14 mouse cellular contexts compared by ENCODE assay signal in the genomic region with DNA sequence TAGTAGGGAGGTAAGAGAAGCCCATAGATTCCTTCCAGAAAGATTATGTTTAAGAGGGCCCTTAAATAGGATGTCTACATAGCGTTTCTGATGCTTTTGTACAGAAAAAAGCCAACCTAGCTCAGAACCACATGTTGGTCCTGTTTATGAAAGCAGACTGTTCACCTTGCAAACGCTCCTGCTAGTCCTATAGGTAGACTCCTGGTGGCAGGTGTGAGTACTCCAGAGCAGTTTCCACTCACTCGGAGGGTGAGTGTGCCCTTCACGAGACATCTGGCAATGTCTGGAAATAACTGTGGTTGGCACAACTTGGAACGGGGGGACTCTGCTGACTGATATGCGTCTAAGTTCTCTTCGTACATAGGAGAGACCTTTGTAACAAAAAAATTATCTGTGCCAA. TPM values are rescaled to one million over a fixed set of nuclear protein-coding genes. Genes with fewer than 3 reads are reported as not detected.
DNase-seq lines count a peak whose midpoint lies in the region; ATAC-seq and TF ChIP-seq lines count a peak whose summit lies in the region.
"Had no signal": no experiment of that assay in that cellular context is flagged by ENCODE, and none has a peak within 500 bp of the region (broad histone marks: within the 10 kb centered on the region; RNA-seq: fewer than 3 reads in every experiment).

No protein-coding gene starts in this region.

- peak; percentile 16; the same call in 1 of the 2 replicates for TF ChIP-seq CTCF in heart, postnatal 0 days (IDR thresholded peaks at IDR 0.05; ENCODE audit: low read depth)
- TF ChIP-seq CTCF in small intestine, adult 2 months (IDR thresholded peaks at IDR 0.05; ENCODE audit: extremely low read depth, insufficient read length, insufficient replicate concordance, low read depth, low read length), result no peak

- peaks cover 47% of the 10 kb centered on the region for H3K36me3 ChIP-seq in embryonic facial prominence, embryonic 15.5 days
- peaks cover 81% of the 10 kb centered on the region for H3K36me3 ChIP-seq in embryonic facial prominence, embryonic 10.5 days (replicated peaks)
- peaks cover 25% of the 10 kb centered on the region for H3K36me3 ChIP-seq in heart, embryonic 16.5 days (ENCODE audit: control insufficient read depth, insufficient read depth)
- H3K36me3 ChIP-seq in heart, postnatal 0 days (replicated peaks; ENCODE audit: control insufficient read depth, insufficient read depth, low read length), result peaks cover 48% of the 10 kb centered on the region
- H3K36me3 ChIP-seq in small intestine, adult 2 months (ENCODE audit: control insufficient read depth, insufficient read depth, low read length), result peaks cover 25% of the 10 kb centered on the region

- H3K4me3 ChIP-seq in embryonic facial prominence, embryonic 15.5 days (replicated peaks), result no peak overlapping the region
- no peak overlapping the region for H3K4me3 ChIP-seq in embryonic facial prominence, embryonic 10.5 days
- H3K4me3 ChIP-seq in heart, embryonic 16.5 days (ENCODE audit: low read length), result no peak overlapping the region
- no peak overlapping the region for H3K4me3 ChIP-seq in heart, postnatal 0 days (ENCODE audit: low read depth, low read length)
- no peak overlapping the region for H3K4me3 ChIP-seq in small intestine, adult 2 months (ENCODE audit: low read depth, low read length)
- H3K4me3 ChIP-seq: forebrain, embryonic 15.5 days had no signal

- no peak for ATAC-seq in embryonic facial prominence, embryonic 15.5 days (ENCODE audit: insufficient number of reproducible peaks, low FRiP score, low TSS enrichment, low read depth)
- ATAC-seq in heart, embryonic 16.5 days (replicated peaks; ENCODE audit: extremely low read depth, insufficient read depth, low FRiP score), result no peak
- no peak for ATAC-seq in heart, postnatal 0 days (ENCODE audit: insufficient read depth, low read depth)
- ATAC-seq: forebrain, embryonic 15.5 days had no signal

- H3K4me2 ChIP-seq in embryonic facial prominence, embryonic 15.5 days (replicated peaks), result no peak overlapping the region
- peak overlapping the region; percentile 27 for H3K4me2 ChIP-seq in heart, embryonic 16.5 days (ENCODE audit: low read depth, low read length)
- H3K4me2 ChIP-seq in heart, postnatal 0 days (ENCODE audit: low read depth, low read length), result 0 out of 2 replicates have a peak overlapping the region, but pooled peaks have one; percentile 2
- H3K4me2 ChIP-seq: forebrain, embryonic 15.5 days had no signal

- no peak overlapping the region for H3K9ac ChIP-seq in embryonic facial prominence, embryonic 15.5 days
- H3K9ac ChIP-seq in heart, embryonic 16.5 days (ENCODE audit: low read length), result peak overlapping the region; percentile 61
- H3K9ac ChIP-seq in heart, postnatal 0 days (replicated peaks; ENCODE audit: low read depth, low read length), result peak overlapping the region; percentile 60; the same call in 1 of the 2 replicates
- H3K9ac ChIP-seq: forebrain, embryonic 15.5 days had no signal

- H3K27ac ChIP-seq in embryonic facial prominence, embryonic 15.5 days (replicated peaks), result peak overlapping the region; percentile 58; the same call in 1 of the 2 replicates
- H3K27ac ChIP-seq in embryonic facial prominence, embryonic 10.5 days (replicated peaks), result no peak overlapping the region
- peak overlapping the region; percentile 98 for H3K27ac ChIP-seq in heart, embryonic 16.5 days (ENCODE audit: low read length)
- peak overlapping the region; percentile 99 for H3K27ac ChIP-seq in heart, postnatal 0 days (ENCODE audit: low read depth)
- H3K27ac ChIP-seq in small intestine, adult 2 months (ENCODE audit: insufficient read depth, low read depth, low read length), result peak overlapping the region; percentile 60
- H3K27ac ChIP-seq: forebrain, embryonic 15.5 days had no signal

- no peak for TF ChIP-seq EP300 in heart, postnatal 0 days (IDR thresholded peaks at IDR 0.05; ENCODE audit: low read depth)

- peaks cover 21% of the 10 kb centered on the region for H3K4me1 ChIP-seq in embryonic facial prominence, embryonic 15.5 days
- H3K4me1 ChIP-seq in embryonic facial prominence, embryonic 10.5 days, result peaks cover 9% of the 10 kb centered on the region
- peaks cover 48% of the 10 kb centered on the region for H3K4me1 ChIP-seq in heart, embryonic 16.5 days (ENCODE audit: control insufficient read depth, insufficient read depth, low read length)
- H3K4me1 ChIP-seq in heart, postnatal 0 days (ENCODE audit: control insufficient read depth, insufficient read depth), result peaks cover 45% of the 10 kb centered on the region
- peaks cover 4% of the 10 kb centered on the region for H3K4me1 ChIP-seq in small intestine, adult 2 months (ENCODE audit: control insufficient read depth, insufficient read depth, insufficient read length, low read length)
- H3K4me1 ChIP-seq: forebrain, embryonic 15.5 days had no signal

- no peaks in the 10 kb centered on the region for H3K9me3 ChIP-seq in embryonic facial prominence, embryonic 15.5 days (replicated peaks)
- H3K9me3 ChIP-seq in embryonic facial prominence, embryonic 10.5 days, result no peaks in the 10 kb centered on the region
- H3K9me3 ChIP-seq in heart, embryonic 16.5 days (replicated peaks; ENCODE audit: control insufficient read depth, low read length), result no peaks in the 10 kb centered on the region
- no peaks in the 10 kb centered on the region for H3K9me3 ChIP-seq in heart, postnatal 0 days (replicated peaks; ENCODE audit: control insufficient read depth, low read length)
- H3K9me3 ChIP-seq: forebrain, embryonic 15.5 days had no signal

- no peak for DNase-seq in embryonic facial prominence, embryonic 10.5 days (ENCODE audit: low spot score)
- no peak for DNase-seq in heart, adult 18-20 months
- DNase-seq in heart, postnatal 0 days (ENCODE audit: low spot score), result peak; percentile 48
- no peak for DNase-seq in ovary, adult 18-20 months (ENCODE audit: low spot score)
- DNase-seq in embryo, embryonic 10.5 days (ENCODE audit: low spot score), result no peak
- DNase-seq: adrenal gland, adult 8-10 months; cerebellum, adult 18-20 months; gastrocnemius, postnatal 10 days; kidney, adult 11 months; midbrain, embryonic 14.5 days had no signal

- H3K27me3 ChIP-seq in embryonic facial prominence, embryonic 15.5 days, result no peaks in the 10 kb centered on the region
- no peaks in the 10 kb centered on the region for H3K27me3 ChIP-seq in embryonic facial prominence, embryonic 10.5 days (replicated peaks; ENCODE audit: low read depth, poor library complexity, severe bottlenecking)
- H3K27me3 ChIP-seq in heart, embryonic 16.5 days (ENCODE audit: control insufficient read depth, insufficient read depth, low read length), result no peaks in the 10 kb centered on the region
- H3K27me3 ChIP-seq in heart, postnatal 0 days (ENCODE audit: control insufficient read depth, insufficient read depth, low read length), result no peaks in the 10 kb centered on the region
- H3K27me3 ChIP-seq in small intestine, adult 2 months (ENCODE audit: control insufficient read depth, insufficient read depth, low read length), result no peaks in the 10 kb centered on the region
- H3K27me3 ChIP-seq: forebrain, embryonic 15.5 days had no signal

- 81% methylated on average over 7 of the region's 7 CpGs for WGBS in embryonic facial prominence, embryonic 15.5 days
- 92% methylated on average over 7 of the region's 7 CpGs for WGBS in embryonic facial prominence, embryonic 10.5 days
- 53% methylated on average over 7 of the region's 7 CpGs for WGBS in heart, embryonic 16.5 days
- 46% methylated on average over 7 of the region's 7 CpGs for WGBS in heart, postnatal 0 days
- WGBS in small intestine, adult 2 months, result 86% methylated on average over 7 of the region's 7 CpGs

- no peak for TF ChIP-seq POLR2A in small intestine, adult 2 months (IDR thresholded peaks at IDR 0.05; ENCODE audit: low read depth, low read length)

RNA-seq across cellular contexts. Expression of gene Camk2g, which starts 26.0 kb away (rescaled TPM):
- 54.3 and 56.3 TPM in 2 replicates for polyA plus RNA-seq in embryonic facial prominence, embryonic 15.5 days (2015; fragmentation: Nextera tagmentation; extraction: Ambion mirVana)
- 43.9 and 50.6 TPM in 2 replicates for polyA plus RNA-seq in embryonic facial prominence, embryonic 10.5 days (2016; fragmentation: Nextera tagmentation; extraction: Ambion mirVana)
- 81.5 and 103 TPM in 2 replicates for polyA plus RNA-seq in heart, embryonic 16.5 days (2015; fragmentation: Nextera tagmentation; extraction: Ambion mirVana)
- total RNA-seq in heart, adult 18-20 months (2021), result 10 to 100 TPM; 43.8 to 47.7 TPM
- 74.5 and 107 TPM in 2 replicates for total RNA-seq in heart, postnatal 0 days (2014; rRNA removed; ENCODE audit: low replicate concordance)
- polyA plus RNA-seq in heart, postnatal 0 days (2015; fragmentation: Nextera tagmentation; extraction: Ambion mirVana), result 60.8 and 72.5 TPM in 2 replicates
- 8.1 and 12.0 TPM in 2 replicates for polyA plus RNA-seq in small intestine, adult 2 months (2012; rRNA removed)

RNA-seq across cellular contexts. Expression of gene Ndst2, which starts 33.6 kb away (rescaled TPM):
- polyA plus RNA-seq in embryonic facial prominence, embryonic 15.5 days (2015; fragmentation: Nextera tagmentation; extraction: Ambion mirVana), result 35.1 and 38.8 TPM in 2 replicates
- 24.4 and 25.6 TPM in 2 replicates for polyA plus RNA-seq in embryonic facial prominence, embryonic 10.5 days (2016; fragmentation: Nextera tagmentation; extraction: Ambion mirVana)
- polyA plus RNA-seq in heart, embryonic 16.5 days (2015; fragmentation: Nextera tagmentation; extraction: Ambion mirVana), result 16.2 and 17.2 TPM in 2 replicates
- total RNA-seq in heart, adult 18-20 months (2021), result 1 to 10 TPM; 6.4 to 8.3 TPM
- total RNA-seq in heart, postnatal 0 days (2014; rRNA removed; ENCODE audit: low replicate concordance), result 8.0 and 20.3 TPM in 2 replicates
- 7.8 and 8.5 TPM in 2 replicates for polyA plus RNA-seq in heart, postnatal 0 days (2015; fragmentation: Nextera tagmentation; extraction: Ambion mirVana)
- polyA plus RNA-seq in small intestine, adult 2 months (2012; rRNA removed), result 11.1 and 22.1 TPM in 2 replicates
